Mouse (Mus musculus) hematopoietic stem cell, adult 5-6 weeks (primary cell): ENCODE measurements around the gene Kcnk5. TPM values are rescaled to one million over a fixed set of nuclear protein-coding genes. Genes with fewer than 3 reads are reported as not detected.

Experiments
- ATAC-seq, 2 experiments: fragments of 125-278 bp in 1 of 2; replicated peaks in 1 of 2; 2 replicates each; pipeline ENCODE4 v1.8.0; 2016 to 2017; ENCODE audit warnings: inconsistent platforms in 2 of 2, mild to moderate bottlenecking in 2 of 2, moderate number of reproducible peaks in 2 of 2, low read depth in 1 of 2, moderate TSS enrichment in 1 of 2; ENCODE audit not compliant: low FRiP score in 2 of 2, poor library complexity in 2 of 2, severe bottlenecking in 2 of 2, insufficient read depth in 1 of 2, low TSS enrichment in 1 of 2
- total RNA-seq: library from RNA; stranded (forward); fragments of 172-1452, 232-1000 nt; gene quantifications from 2 replicates; pipeline ENCODE4 v1.2.3, GENCODE M21; 2017

Kcnk5 gene
- total RNA-seq, 1 experiment from 2014 or later: 18.8 TPM

- ATAC-seq: no peak
Measured at GRCm38 (mm10) chr14:20149127-20150080, 32.2 kb downstream of the Kcnk5 start.

GRCm38 (mm10) chr14:20148514-20148913 lies 33.1 kb downstream of the Kcnk5 start:
- ATAC-seq: no peak

GRCm38 (mm10) chr14:20147854-20148253 lies 33.8 kb downstream of the Kcnk5 start:
- ATAC-seq: no peak

GRCm38 (mm10) chr14:20144093-20144492 lies 37.5 kb downstream of the Kcnk5 start:
- no peak for ATAC-seq

- ATAC-seq: no peak
Measured at GRCm38 (mm10) chr14:20138484-20139355, 42.9 kb downstream of the Kcnk5 start, which contains the start of gene Saysd1. Gene Saysd1, minus strand, starts transcription at chr14:20138534.

GRCm38 (mm10) chr14:20134965-20135671 lies 46.5 kb downstream of the Kcnk5 start:
- no peak for ATAC-seq

GRCm38 (mm10) chr14:20128162-20128561 lies 53.4 kb downstream of the Kcnk5 start:
- ATAC-seq: no peak

- ATAC-seq: no peak
Measured at GRCm38 (mm10) chr14:20127406-20128087, 54.1 kb downstream of the Kcnk5 start.

GRCm38 (mm10) chr14:20120868-20121267 lies 60.7 kb downstream of the Kcnk5 start:
- peak; percentile 82 to 86 for ATAC-seq

GRCm38 (mm10) chr14:20120012-20120411 lies 61.6 kb downstream of the Kcnk5 start:
- ATAC-seq: no peak

- no peak for ATAC-seq
Measured at GRCm38 (mm10) chr14:20116149-20116605, 65.4 kb downstream of the Kcnk5 start.

GRCm38 (mm10) chr14:20114951-20115350 lies 66.7 kb downstream of the Kcnk5 start:
- ATAC-seq: no peak

- peak in 1 of 2 experiments; percentile 72; a peak in 3 of 4 replicates for ATAC-seq
Measured at GRCm38 (mm10) chr14:20113964-20114363, 67.6 kb downstream of the Kcnk5 start.

- no peak for ATAC-seq
Measured at GRCm38 (mm10) chr14:20113189-20113961, 68.2 kb downstream of the Kcnk5 start.

- ATAC-seq: no peak
Measured at GRCm38 (mm10) chr14:20112218-20112617, 69.4 kb downstream of the Kcnk5 start.

GRCm38 (mm10) chr14:20110945-20111344 lies 70.7 kb downstream of the Kcnk5 start:
- no peak for ATAC-seq
